Mouse (Mus musculus) limb, embryonic 12.5 days (tissue): ENCODE results near the gene Itm2b. TPM values are rescaled to one million over a fixed set of nuclear protein-coding genes. Genes with fewer than 3 reads are reported as not detected.

Source experiments
- ATAC-seq: fragments of 200-750 bp; cut with Nextera tagmentation; 2 replicates; pipeline ENCODE4 v1.8.0; 2017; ENCODE audit warnings: low read depth, moderate TSS enrichment; ENCODE audit not compliant: insufficient number of reproducible peaks, insufficient read depth, low FRiP score, low TSS enrichment
- H3K27ac ChIP-seq: fragments of 300-500 bp; sonication (generic); 2 replicates; pipeline ENCODE4 v1.5.1; 2016; ENCODE audit warnings: mild to moderate bottlenecking, moderate library complexity
- H3K27me3 ChIP-seq: fragments of 300-500 bp; sonication (generic); 2 replicates; pipeline ENCODE4 v1.6.1; 2016; ENCODE audit warnings: mild to moderate bottlenecking, moderate library complexity
- H3K36me3 ChIP-seq: fragments of 300-500 bp; sonication (generic); 2 replicates; pipeline ENCODE4 v1.6.1; 2016; ENCODE audit warnings: mild to moderate bottlenecking, moderate library complexity
- H3K4me1 ChIP-seq: fragments of 300-500 bp; sonication (generic); replicated peaks from 2 replicates; pipeline ENCODE4 v1.6.1; 2016
- H3K4me2 ChIP-seq: fragments of 300-500 bp; sonication (generic); 2 replicates; pipeline ENCODE4 v1.6.1; 2016; ENCODE audit warnings: mild to moderate bottlenecking, moderate library complexity
- H3K4me3 ChIP-seq: fragments of 300-500 bp; sonication (generic); replicated peaks from 2 replicates; pipeline ENCODE4 v1.5.1; 2016; ENCODE audit warnings: mild to moderate bottlenecking
- H3K9ac ChIP-seq: fragments of 300-500 bp; sonication (generic); replicated peaks from 2 replicates; pipeline ENCODE4 v1.6.1; 2016; ENCODE audit warnings: mild to moderate bottlenecking, moderate library complexity
- H3K9me3 ChIP-seq: fragments of 300-500 bp; sonication (generic); 2 replicates; pipeline ENCODE4 v1.6.1; 2016; ENCODE audit warnings: mild to moderate bottlenecking, moderate library complexity
- WGBS: fragments of 180-500 bp; shearing (Covaris S2); methylation state at CpG from one replicate; pipeline ENCODE4 v1.1.7; 2016; 5-methylcytosine and 5-hydroxymethylcytosine counted together
- polyA plus RNA-seq: library from polyadenylated mRNA; unstranded; fragments of >200 nt; fragmentation: Nextera tagmentation; extraction: Ambion mirVana; gene quantifications from 2 replicates; pipeline ENCODE4 v1.2.1, GENCODE M21; 2016

The Itm2b gene
- 460 and 473 TPM in 2 replicates for polyA plus RNA-seq

DNA sequence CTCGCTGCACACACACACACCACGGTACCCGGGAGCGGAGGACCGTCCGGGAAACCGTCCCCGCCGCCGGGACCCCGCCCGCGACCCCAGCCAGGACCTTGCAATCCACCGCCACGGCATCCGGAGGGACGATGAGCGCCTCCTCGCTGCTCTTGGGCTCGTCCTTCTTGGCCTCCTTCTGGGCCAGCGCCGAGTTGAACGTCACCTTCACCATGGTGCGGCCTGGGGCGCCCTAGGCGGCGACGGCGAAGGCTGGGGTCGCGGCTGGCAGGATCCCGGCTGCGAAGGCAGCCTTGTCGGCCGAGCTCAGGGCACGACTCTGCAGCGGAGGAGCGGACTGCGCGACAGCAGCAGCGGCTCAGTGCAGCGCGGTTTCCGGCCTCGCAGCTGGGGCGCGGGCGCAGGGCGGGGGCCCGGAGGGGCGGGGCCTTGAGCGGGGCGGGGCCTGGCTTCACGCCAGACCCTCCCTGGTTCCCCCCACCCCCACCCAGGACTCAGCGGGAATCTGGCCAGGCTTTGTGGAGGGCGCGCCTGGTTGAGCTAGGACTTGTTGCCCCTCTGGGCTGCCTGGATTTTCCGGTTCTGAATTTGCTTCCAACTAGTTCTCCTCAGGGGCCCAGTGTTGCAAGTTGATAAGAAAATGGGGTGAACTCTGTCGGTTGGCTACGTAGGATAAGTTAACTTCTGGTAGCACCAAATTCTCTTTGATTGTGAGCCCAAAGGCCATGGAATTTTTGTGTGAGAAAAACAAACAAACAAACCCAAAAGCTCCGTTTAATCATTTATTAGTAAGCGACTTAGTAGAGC lies at the start of gene Itm2b:
Itm2b (minus strand) TSS at position 377 of the 807 bp plus-strand sequence.
- peak; percentile 94 for ATAC-seq
- H3K4me2 ChIP-seq, result peak within 1 kb of the TSS; percentile 64
- H3K9me3 ChIP-seq, result no peaks in the 10 kb centered on the region
- peak within 1 kb of the TSS; percentile 71 for H3K4me3 ChIP-seq
- H3K9ac ChIP-seq, result peak within 1 kb of the TSS; percentile 91
- peaks cover 9% of the 10 kb centered on the region; the same call in 1 of the 2 replicates for H3K36me3 ChIP-seq
- peaks cover 14% of the 10 kb centered on the region for H3K4me1 ChIP-seq
- H3K27me3 ChIP-seq, result no peaks in the 10 kb centered on the region
- peak within 1 kb of the TSS; percentile 95 for H3K27ac ChIP-seq
- WGBS, result under 1% methylated on average over 61 of the region's 62 CpGs

DNA sequence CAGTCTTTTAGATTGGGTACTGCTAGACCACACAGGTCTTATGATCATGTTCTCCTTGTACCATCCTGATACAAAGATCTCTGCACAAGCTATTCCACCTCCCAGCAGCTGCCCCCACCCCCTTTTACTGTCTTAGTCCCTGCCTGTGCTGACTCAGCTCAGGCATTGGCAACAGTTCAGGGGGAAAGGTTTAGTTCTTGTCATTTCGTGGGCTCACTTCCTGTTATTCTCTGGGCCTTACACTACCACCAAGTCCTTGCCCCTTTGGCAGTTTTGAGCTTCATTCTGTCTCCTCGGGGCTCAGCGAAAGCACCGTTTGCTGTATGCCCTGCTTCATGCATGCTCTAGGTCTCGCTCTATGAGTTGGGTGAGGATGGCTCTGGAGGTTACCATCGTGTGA lies 48.4 kb upstream of the Itm2b start:
- 86% methylated on average over 6 of the region's 6 CpGs for WGBS
- no peak overlapping the region for H3K4me2 ChIP-seq

DNA sequence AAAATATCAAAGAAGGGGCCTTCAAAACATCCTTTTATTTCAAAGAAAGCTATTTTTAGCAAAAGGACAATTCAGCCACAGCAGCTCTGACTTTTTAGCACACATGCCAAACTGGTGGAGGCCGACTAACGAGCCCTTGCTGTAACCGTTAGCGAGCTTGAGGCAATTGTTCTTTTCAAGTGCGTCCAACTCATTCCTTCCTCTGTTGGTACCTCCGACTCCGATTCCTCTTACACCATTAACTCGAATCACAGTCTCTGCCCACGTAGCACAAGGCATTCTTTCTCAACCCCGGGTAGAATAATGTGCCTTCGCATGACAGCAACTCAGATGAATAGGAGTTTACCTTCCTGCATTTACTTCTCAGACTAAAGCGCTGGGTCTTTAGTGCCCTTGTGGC lies 45.5 kb upstream of the Itm2b start:
- peaks cover 15% of the 10 kb centered on the region for H3K4me1 ChIP-seq
- no peak overlapping the region for H3K4me3 ChIP-seq
- no peak overlapping the region for H3K4me2 ChIP-seq
- no peaks in the 10 kb centered on the region for H3K36me3 ChIP-seq
- no peak overlapping the region for H3K9ac ChIP-seq
- no peak overlapping the region for H3K27ac ChIP-seq
- 46% methylated on average over 12 of the region's 12 CpGs for WGBS
- ATAC-seq, result no peak
- H3K27me3 ChIP-seq, result no peaks in the 10 kb centered on the region
- H3K9me3 ChIP-seq, result no peaks in the 10 kb centered on the region

More for the DNA sequence above, 48.4 kb upstream of the Itm2b start:
- Histone ChIP-seq H3K36me3 (no peaks in the 10 kb centered on the region), H3K4me3 (no peak overlapping the region), H3K4me1 (peaks cover 10% of the 10 kb centered on the region), H3K9ac (no peak overlapping the region), H3K9me3 (no peaks in the 10 kb centered on the region), H3K27me3 (no peaks in the 10 kb centered on the region), H3K27ac (no peak overlapping the region)
- ATAC-seq, result no peak

DNA sequence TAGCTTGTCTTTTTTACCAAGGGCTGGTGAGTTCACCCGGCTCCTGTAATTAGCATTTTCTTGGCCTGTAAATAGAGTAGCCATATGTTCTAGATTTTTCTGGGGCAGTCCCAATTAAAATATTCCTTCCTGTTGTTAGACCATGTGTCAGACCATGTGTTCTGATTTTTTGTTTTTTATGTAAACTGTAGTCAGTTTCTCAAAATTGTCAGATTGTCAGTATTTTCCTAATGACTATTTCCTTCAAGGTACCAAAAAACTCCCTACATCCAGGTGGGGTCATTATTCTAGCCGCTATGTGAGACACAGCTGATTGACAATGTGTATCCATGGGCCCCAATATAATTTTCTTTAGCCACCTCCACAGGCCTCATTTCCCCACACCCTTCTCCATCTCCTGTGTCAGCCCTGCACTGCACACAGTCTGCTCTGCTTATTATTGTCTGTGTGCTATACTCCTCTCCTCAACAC lies 40.5 kb upstream of the Itm2b start:
- H3K27me3 ChIP-seq, result no peaks in the 10 kb centered on the region
- no peaks in the 10 kb centered on the region for H3K36me3 ChIP-seq
- H3K9me3 ChIP-seq, result no peaks in the 10 kb centered on the region
- no peak overlapping the region for H3K4me3 ChIP-seq
- peaks cover 33% of the 10 kb centered on the region for H3K4me1 ChIP-seq
- no peak overlapping the region for H3K4me2 ChIP-seq
- no peak overlapping the region for H3K9ac ChIP-seq
- ATAC-seq, result no peak
- WGBS, result 36% methylated on average over 2 of the region's 2 CpGs
- H3K27ac ChIP-seq, result peak overlapping the region; percentile 9; the same call in 1 of the 2 replicates

DNA sequence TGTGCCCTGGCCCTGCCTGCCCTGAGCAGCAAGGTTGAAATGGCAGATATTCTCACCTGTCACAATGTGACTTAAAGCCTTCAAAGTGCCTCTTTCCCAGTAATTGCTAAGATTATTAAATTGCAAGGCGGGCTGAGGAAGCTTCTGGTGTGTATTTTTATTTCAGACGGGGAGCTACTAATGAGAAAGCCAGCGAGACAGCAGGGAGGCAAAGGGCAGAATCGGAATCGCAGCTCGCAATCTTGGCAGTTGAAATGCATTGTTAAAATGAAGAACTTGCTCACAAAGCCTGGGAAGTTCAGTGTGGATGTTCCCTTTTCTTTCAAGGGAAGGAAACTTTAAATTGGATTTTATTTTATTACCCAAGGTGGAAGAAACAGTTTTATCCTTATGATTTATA lies 39.9 kb upstream of the Itm2b start:
- Histone ChIP-seq H3K27me3 (no peaks in the 10 kb centered on the region), H3K4me2 (no peak overlapping the region), H3K27ac (no peak overlapping the region), H3K4me3 (no peak overlapping the region), H3K9me3 (no peaks in the 10 kb centered on the region), H3K9ac (no peak overlapping the region), H3K4me1 (peaks cover 33% of the 10 kb centered on the region), H3K36me3 (no peaks in the 10 kb centered on the region)
- no peak for ATAC-seq
- 27% methylated on average over 6 of the region's 6 CpGs for WGBS

DNA sequence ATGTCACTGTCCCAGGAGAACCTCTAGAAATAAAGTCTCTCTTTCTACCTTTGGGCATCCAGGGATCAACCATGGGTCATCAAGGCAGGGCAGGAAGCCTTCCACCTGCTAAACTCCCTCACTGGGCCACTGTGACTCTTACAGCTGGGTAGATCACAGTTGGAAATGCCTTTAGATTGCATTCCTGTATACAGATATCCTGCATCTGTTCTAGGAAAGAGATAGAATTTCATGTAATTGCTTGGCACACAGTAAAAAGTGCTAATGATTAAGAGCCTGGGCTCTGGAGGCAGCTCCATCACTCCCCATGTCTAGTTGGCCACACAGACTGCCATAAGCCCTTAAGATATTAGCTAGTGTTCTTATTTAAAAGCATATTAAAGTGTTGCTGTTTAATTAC lies 38.5 kb upstream of the Itm2b start:
- Histone ChIP-seq H3K4me1 (peaks cover 23% of the 10 kb centered on the region), H3K9ac (no peak overlapping the region), H3K4me2 (no peak overlapping the region), H3K27ac (no peak overlapping the region), H3K4me3 (no peak overlapping the region), H3K36me3 (no peaks in the 10 kb centered on the region), H3K27me3 (no peaks in the 10 kb centered on the region), H3K9me3 (no peaks in the 10 kb centered on the region)
- ATAC-seq, result peak; percentile 57; the same call in 1 of the 2 replicates

DNA sequence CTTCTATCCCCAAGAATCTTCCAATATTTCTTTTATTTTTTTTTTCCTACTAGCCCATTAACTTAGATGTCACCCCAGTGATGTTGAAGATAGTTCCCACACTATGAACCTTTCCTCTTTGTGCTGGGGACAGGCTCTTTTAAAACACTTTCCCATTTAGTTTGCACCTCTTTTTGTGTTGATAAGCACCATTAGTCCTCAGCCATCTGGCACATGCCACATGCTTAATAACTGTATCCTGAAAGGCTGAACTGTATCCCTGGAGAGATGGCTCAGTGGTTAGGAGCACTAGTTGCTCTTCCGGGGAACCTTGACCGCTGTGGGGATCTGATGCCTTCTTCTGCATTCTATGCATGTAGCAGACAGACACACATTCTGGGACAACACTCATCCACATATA lies 37.5 kb upstream of the Itm2b start:
- Histone ChIP-seq H3K4me1 (peaks cover 23% of the 10 kb centered on the region), H3K27me3 (no peaks in the 10 kb centered on the region), H3K4me2 (no peak overlapping the region), H3K9ac (no peak overlapping the region), H3K27ac (no peak overlapping the region), H3K9me3 (no peaks in the 10 kb centered on the region), H3K4me3 (no peak overlapping the region), H3K36me3 (no peaks in the 10 kb centered on the region)
- WGBS, result 95% methylated on average over 2 of the region's 2 CpGs
- ATAC-seq, result no peak

DNA sequence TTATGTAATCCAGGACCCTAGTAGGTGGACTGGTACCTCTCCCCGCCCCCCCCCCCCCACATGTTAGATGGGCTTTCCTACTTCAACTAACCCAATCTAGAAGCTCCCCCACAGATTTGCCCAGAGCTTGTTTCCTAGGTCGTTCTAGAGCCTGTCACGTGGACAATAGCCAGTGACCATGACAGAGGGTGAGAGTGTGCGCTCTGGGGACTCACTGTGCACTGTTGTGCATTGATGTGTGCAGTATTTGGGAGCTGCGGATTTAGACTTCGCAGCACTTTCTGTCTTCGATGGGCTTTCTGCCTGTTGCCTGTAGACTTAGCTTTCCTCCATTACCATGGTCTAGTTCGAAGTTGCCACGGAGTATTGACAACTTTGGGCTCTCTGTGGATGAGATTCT lies 36.5 kb upstream of the Itm2b start:
- 93% methylated on average over 9 of the region's 9 CpGs for WGBS
- Histone ChIP-seq H3K27me3 (no peaks in the 10 kb centered on the region), H3K36me3 (no peaks in the 10 kb centered on the region), H3K27ac (no peak overlapping the region), H3K4me2 (no peak overlapping the region), H3K9me3 (no peaks in the 10 kb centered on the region), H3K4me1 (peaks cover 28% of the 10 kb centered on the region), H3K4me3 (no peak overlapping the region), H3K9ac (no peak overlapping the region)
- no peak for ATAC-seq

DNA sequence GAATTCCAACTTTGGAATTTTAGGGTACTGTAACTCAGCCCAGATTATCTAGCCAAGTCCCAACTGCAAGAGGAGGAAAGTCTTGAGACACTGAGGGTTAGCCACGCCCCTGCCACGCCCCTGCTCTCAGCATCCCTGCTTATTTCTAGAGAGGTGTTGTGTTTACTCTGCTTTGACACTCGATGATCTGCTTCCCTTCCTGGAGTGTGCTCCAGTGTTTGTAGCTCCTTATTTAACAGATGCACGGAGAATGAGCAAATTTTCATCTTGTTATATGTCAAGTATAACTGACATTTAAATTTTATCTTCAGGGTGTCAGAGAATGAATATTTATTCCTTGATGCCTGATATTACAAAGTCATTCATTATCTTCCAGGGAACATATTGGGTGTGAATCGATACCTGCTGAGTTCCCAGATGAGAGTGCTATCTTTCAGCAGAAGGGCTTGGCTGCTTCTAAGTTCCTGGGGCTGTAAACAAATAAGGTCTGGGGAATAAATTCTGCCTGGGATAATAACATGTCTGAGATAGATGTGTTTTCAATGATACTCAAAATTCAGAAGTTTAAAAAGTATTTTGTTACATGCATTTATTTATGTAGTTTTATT lies 35.2 kb upstream of the Itm2b start:
- Histone ChIP-seq H3K4me3 (no peak overlapping the region), H3K36me3 (no peaks in the 10 kb centered on the region), H3K4me2 (no peak overlapping the region), H3K27ac (no peak overlapping the region), H3K4me1 (peaks cover 33% of the 10 kb centered on the region), H3K9ac (no peak overlapping the region), H3K27me3 (no peaks in the 10 kb centered on the region), H3K9me3 (no peaks in the 10 kb centered on the region)
- WGBS, result 32% methylated on average over 5 of the region's 5 CpGs
- no peak for ATAC-seq

DNA sequence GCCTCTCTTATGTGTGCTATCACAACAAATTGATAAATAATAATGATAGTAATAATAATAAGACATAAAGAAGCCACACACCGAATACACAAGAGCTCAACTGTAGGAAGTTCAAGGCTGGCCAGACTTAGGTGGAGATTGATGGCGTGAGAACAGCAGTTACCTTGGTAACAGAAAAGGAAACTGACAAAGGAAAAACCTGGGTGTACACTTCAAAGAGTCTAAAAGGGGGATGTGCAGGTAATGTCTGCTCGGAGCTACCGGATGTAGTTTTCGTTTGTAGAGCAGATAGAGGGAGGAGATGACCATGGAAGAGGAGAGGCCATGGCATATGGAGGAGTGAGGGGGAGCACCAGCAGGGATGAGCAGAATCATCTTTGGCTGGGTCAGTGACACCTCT lies 31.4 kb upstream of the Itm2b start:
- Histone ChIP-seq H3K4me3 (no peak overlapping the region), H3K4me1 (peaks cover 24% of the 10 kb centered on the region), H3K9me3 (no peaks in the 10 kb centered on the region), H3K27me3 (no peaks in the 10 kb centered on the region), H3K27ac (peak overlapping the region; percentile 80), H3K36me3 (no peaks in the 10 kb centered on the region), H3K4me2 (no peak overlapping the region), H3K9ac (no peak overlapping the region)
- WGBS, result 82% methylated on average over 5 of the region's 5 CpGs
- ATAC-seq, result 0 out of 2 replicates have a peak, but pooled peaks have one; percentile 4

DNA sequence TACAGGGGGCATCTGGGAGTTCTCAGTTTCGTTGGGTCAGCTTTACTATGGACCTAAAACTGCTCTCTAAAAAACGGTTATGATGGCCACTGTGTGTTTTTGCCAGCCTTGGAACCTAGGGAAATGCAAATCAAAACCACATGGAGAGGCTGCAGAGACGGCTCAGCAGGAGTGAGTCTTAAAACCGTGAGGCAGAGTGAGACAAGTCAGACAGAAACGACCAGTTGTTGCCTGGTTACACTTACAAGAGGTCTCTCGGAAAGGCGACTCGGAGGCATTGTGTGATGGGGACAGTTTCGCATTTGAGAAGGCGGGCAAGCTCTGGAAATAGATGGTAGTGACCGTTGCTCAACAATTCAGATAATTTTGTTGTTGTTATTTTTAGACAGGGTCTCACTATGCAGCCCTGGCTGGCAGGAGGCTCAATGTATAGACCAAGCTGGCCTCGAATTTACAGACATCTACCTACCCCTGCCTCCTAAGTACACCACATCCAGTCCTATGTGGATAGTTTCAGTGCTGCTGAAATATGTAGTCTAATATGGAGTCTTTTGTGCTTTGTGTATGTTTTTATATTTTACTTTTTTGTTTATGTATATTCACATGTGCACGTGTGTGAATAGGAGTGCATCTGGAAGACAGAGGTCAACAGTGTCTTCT lies 30.4 kb upstream of the Itm2b start:
- WGBS, result 15% methylated on average over 13 of the region's 13 CpGs
- H3K4me1 ChIP-seq, result peaks cover 29% of the 10 kb centered on the region
- no peaks in the 10 kb centered on the region for H3K9me3 ChIP-seq
- peak overlapping the region; percentile 35 for H3K4me2 ChIP-seq
- H3K9ac ChIP-seq, result no peak overlapping the region
- ATAC-seq, result peak; percentile 56; the same call in 1 of the 2 replicates
- peak overlapping the region; percentile 91 for H3K27ac ChIP-seq
- H3K27me3 ChIP-seq, result no peaks in the 10 kb centered on the region
- H3K36me3 ChIP-seq, result no peaks in the 10 kb centered on the region
- H3K4me3 ChIP-seq, result no peak overlapping the region
